Mouse (Mus musculus) adrenal gland, adult 2 months (tissue): ENCODE results near the gene Simc1. TPM values are rescaled to one million over a fixed set of nuclear protein-coding genes. Genes with fewer than 3 reads are reported as not detected.

Experiments
- DNase-seq: peaks from one replicate; pipeline ENCODE4 v3.0.0; 2021
- long read RNA-seq: library from polyadenylated mRNA; stranded (forward); transcript quantifications from one replicate; pipeline ENCODE4 v2.0.0, GENCODE M21; 2021
- polyA plus RNA-seq: library from polyadenylated mRNA; depleted of rRNA; stranded (reverse); fragments of >200 nt; gene quantifications from 2 replicates; pipeline ENCODE4 v1.2.3, GENCODE M21; 2012; rRNA removed
- total RNA-seq, 2 experiments: library from RNA; stranded (reverse); gene quantifications; 2 replicates each; pipeline ENCODE4 v1.2.3; 2021

The Simc1 gene
- total RNA-seq: 10 to 100 TPM; 14.1 to 17.5 TPM
- 24.4 and 27.9 TPM in 2 replicates for polyA plus RNA-seq
- long read RNA-seq, full-length matches to known transcripts: 1 of 4 reads
- long read RNA-seq, partial matches to known transcripts: 0 of 4 reads
- long read RNA-seq, other reads (novel, unspliced or antisense): 3 of 4 reads

- DNase-seq: peak; percentile 91
Measured at GRCm38 (mm10) chr13:54503604-54504521, at the start of gene Simc1. TSS of gene Simc1 (plus strand) at chr13:54503779.

GRCm38 (mm10) chr13:54457062-54457461 lies 46.5 kb upstream of the Simc1 start:
- peak; percentile 18 for DNase-seq

DNA sequence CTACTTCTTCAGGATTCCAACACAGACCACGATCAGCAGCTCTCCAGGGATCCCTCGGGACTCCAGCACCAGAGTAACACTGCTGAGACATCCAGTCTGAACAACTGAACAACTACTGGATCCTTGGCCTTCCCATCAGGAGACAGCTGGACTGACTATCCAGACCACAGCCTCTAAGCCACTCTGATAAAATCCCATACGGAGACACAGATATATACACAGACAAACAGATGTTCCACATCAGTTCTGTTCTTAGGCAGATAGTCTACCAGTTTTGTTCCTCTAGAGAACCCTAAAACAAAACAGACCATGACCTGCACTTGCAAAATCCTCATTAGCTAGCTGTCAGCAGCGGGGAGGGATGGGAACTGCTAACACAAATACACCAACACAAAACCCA lies 44.3 kb upstream of the Simc1 start:
- DNase-seq: no peak

GRCm38 (mm10) chr13:54468098-54469011 lies 35.2 kb upstream of the Simc1 start, which contains the start of gene Thoc3:
TSS of gene Thoc3 (minus strand) at chr13:54468849.
- peak; percentile 94 for DNase-seq

GRCm38 (mm10) chr13:54469012-54469354 lies 34.6 kb upstream of the Simc1 start:
- DNase-seq: no peak

- DNase-seq: no peak
Measured at GRCm38 (mm10) chr13:54471967-54472366, 31.6 kb upstream of the Simc1 start.

- peak; percentile 15 for DNase-seq
Measured at GRCm38 (mm10) chr13:54474996-54475395, 28.6 kb upstream of the Simc1 start.

DNA sequence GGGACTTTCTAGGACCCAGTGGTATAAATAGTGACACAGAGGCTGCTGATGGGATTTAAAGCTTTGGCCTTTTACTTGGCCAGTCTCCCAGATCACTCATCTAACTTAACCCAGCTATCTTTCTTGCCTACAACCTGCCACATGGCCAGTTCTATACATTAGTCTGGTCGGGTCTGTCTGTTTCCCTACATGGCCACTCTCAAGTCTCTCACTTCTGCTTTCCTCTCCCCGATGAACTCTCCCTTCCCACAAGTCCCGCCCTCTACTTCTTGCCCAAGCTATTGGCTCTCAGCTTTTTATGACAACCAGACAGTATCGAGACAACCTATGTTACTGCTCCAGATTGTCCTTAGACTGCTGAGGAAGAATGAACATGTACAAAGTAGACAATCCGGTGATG lies 27.9 kb upstream of the Simc1 start:
- no peak for DNase-seq

- no peak for DNase-seq
Measured at GRCm38 (mm10) chr13:54479286-54479685, 24.3 kb upstream of the Simc1 start.

DNA sequence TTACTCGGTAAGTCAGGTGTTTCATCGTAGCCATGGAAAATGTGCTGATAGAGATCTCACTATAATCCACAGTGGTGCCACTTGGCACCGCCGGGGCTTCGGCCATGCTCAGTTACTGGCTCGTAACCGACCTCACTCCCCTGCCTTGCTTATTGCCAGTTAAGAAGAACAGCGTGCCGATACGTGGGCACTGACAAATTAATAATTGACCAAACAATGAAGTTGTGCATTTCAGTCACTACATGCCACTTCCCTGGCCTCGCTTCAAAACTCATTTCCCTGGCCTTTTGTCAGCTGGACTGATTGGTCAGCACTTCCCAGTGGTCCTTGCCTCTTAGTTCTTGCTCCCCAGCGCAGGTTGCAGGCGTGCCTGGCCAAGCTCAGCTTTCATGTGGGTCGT lies 22.1 kb upstream of the Simc1 start:
- DNase-seq: no peak

GRCm38 (mm10) chr13:54490411-54490810 lies 13.2 kb upstream of the Simc1 start:
- DNase-seq: no peak

GRCm38 (mm10) chr13:54491381-54491780 lies 12.2 kb upstream of the Simc1 start:
- no peak for DNase-seq

DNA sequence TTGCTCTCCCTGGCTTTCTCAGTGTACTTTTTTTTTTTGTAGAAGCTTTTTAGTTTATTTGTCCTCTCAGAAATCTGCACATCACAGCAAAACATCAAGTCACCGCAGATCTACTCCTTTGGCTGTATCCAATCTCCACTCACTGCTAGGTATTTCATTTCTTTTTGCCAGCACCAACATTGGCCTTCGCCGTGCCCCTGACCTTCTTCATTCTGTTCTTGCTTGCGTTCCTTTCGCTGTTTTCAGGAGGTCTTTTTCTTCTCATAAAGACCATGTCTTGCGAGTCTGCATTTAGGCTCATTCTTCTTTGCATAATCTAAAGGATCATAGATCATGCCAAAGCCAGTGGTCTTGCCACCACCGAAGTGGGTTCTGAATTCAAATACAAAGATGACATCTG lies 4.0 kb upstream of the Simc1 start:
- peak; percentile 35 for DNase-seq

- no peak for DNase-seq
Measured at GRCm38 (mm10) chr13:54501352-54501751, 2.2 kb upstream of the Simc1 start.

- DNase-seq: peak; percentile 73
Measured at GRCm38 (mm10) chr13:54501957-54502690, 1.5 kb upstream of the Simc1 start.

- no peak for DNase-seq
Measured at GRCm38 (mm10) chr13:54503278-54503603, 338 bp upstream of the Simc1 start.

DNA sequence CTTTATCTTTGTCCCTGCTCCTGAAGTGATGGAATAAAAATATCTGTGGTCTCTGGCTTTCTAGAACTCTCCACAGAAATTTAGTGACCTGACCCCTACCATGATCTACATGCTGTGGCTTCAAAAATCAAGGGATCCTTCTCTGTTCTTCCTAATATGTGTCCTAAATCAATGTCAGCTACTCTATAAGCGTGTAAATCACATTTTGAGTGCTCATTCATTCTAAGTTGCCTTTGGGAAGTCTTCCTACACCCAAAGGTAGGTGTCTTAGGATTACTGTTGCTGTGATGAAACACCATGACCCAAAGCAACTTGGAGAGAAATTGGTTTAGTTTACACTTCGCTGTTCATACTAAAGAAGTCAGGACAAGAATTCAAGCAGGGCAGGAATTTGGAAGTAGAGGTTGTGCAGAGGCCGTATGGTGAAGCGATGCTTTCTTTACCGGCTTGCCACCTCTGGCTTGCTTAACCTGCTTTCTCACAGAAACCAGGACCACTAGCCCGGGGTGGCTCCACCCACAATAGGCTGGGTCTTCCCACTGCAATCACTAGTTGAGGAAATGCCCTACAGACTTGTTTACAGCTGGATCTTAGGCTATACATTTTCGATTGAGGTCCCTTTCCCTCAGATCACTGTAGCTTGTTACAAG lies 1.2 kb downstream of the Simc1 start:
- DNase-seq: no peak

DNA sequence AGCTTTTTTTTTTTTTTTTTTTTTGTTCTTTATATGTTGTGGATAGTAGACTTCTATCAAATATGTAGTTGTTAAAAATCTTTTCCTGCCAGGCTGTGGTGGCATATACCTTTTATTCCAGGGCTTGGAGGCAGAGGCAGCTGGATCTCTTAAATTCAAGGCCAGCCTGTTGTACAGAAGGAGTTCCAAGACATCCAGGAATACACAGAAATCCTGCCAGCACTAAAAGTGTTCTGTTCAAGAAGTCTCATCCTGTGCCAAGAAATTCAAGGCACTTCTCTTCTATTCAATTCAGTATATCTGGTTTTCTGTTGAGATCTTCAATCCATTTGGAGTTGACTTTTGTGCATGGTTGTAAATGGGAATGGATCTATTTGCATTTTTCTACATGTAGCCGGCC lies 2.3 kb downstream of the Simc1 start:
- DNase-seq: no peak

DNA sequence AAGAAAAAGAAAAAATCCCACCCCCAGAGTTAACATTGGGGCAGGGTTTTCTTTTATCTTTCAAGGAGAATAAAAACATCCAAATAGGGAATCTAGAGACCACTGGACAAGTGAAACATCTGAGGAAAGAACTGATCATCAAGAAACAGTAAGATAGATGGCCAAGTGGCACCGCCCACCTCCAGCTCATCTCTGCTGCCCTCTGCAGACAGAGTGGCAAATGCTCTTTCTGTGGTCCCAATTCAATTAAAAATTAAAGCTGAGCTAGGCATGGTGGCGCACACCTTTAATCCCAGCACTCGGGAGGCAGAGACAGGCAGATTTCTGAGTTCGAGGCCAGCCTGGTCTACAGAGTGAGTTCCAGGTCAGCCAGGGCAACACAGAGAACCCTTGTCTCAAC lies 16.6 kb downstream of the Simc1 start:
- DNase-seq: peak; percentile 48

- DNase-seq: no peak
Measured at GRCm38 (mm10) chr13:54521181-54521580, 17.6 kb downstream of the Simc1 start.

GRCm38 (mm10) chr13:54527140-54527539 lies 23.6 kb downstream of the Simc1 start:
- peak; percentile 80 for DNase-seq
